Mouse (Mus musculus): ENCODE measurements around the gene Barhl1. TPM values are rescaled to one million over a fixed set of nuclear protein-coding genes. Genes with fewer than 3 reads are reported as not detected.

Gene Barhl1
- total RNA-seq, 1 experiment = 0.18 TPM

DNA sequence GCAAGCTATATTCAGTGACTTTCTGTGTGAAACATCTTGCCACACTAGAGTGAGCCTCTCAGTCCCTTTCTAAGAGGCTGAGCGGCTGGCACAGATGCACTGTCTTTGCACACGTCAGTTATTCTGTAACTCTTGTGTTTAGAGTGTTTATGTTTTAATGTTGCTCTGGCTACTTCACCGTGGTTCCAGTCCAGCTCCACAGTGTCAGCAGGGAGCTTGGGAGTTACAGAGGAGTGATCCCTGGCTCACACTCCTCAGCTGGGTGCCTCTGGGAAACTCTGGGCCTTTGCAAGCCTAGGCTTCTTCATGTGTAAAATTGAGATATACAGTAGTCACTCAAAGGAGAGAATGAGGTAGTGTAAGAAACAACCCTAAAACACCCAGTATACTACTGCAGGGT, 34.4 kb downstream of the Barhl1 start:
- in situ Hi-C loops (cut with MboI; ENCODE audit: low sequenced_read_pairs in 2 of 2, unreplicated experiment in 2 of 2) = no loop called here
- H3K36me3 ChIP-seq (ENCODE audit: control insufficient read depth, insufficient read depth, low read length, poor library complexity, severe bottlenecking) = peaks cover 33% of the 10 kb centered on the region
- TF ChIP-seq MAFK (IDR thresholded peaks at IDR 0.05; ENCODE audit: insufficient read depth, low read depth, low read length) (no peak), ZNF384 (IDR thresholded peaks at IDR 0.05; ENCODE audit: low read depth, low read length) (no peak), CHD2 (IDR thresholded peaks at IDR 0.05; ENCODE audit: low read depth, low read length) (no peak), ZC3H11A (IDR thresholded peaks at IDR 0.05; ENCODE audit: borderline replicate concordance, low read depth, low read length) (no peak), HCFC1 (IDR thresholded peaks at IDR 0.05; ENCODE audit: borderline replicate concordance, insufficient read depth, low read length) (no peak)
- no peak overlapping the region for H3K27ac ChIP-seq (ENCODE audit: insufficient read depth, low read depth, low read length, poor library complexity, severe bottlenecking)
- no peaks in the 10 kb centered on the region for H3K4me1 ChIP-seq (ENCODE audit: control insufficient read depth in 2 of 2, insufficient read depth in 2 of 2, low read length in 2 of 2, poor library complexity in 1 of 2)
- no peak for DNase-seq (ENCODE audit: low read depth, low spot score)
- H3K9me3 ChIP-seq (ENCODE audit: control insufficient read depth, insufficient read depth, low read depth, low read length) = no peaks in the 10 kb centered on the region
- no peak overlapping the region for H3K4me3 ChIP-seq (ENCODE audit: insufficient read depth in 1 of 2, low read depth in 1 of 2, low read length in 2 of 2, poor library complexity in 1 of 2, severe bottlenecking in 1 of 2)
- no peak overlapping the region for H3K9ac ChIP-seq (ENCODE audit: insufficient read depth, low read depth, low read length, poor library complexity, severe bottlenecking)

GRCm38 (mm10) chr2:28881275-28881674, 35.2 kb downstream of the Barhl1 start:
- Histone ChIP-seq H3K9ac (ENCODE audit: insufficient read depth, low read depth, low read length, poor library complexity, severe bottlenecking) (no peak overlapping the region), H3K9me3 (ENCODE audit: control insufficient read depth, insufficient read depth, low read depth, low read length) (no peaks in the 10 kb centered on the region), H3K4me1 (ENCODE audit: control insufficient read depth in 2 of 2, insufficient read depth in 2 of 2, low read length in 2 of 2, poor library complexity in 1 of 2) (no peaks in the 10 kb centered on the region), H3K36me3 (ENCODE audit: control insufficient read depth, insufficient read depth, low read length, poor library complexity, severe bottlenecking) (peaks cover 32% of the 10 kb centered on the region), H3K27ac (ENCODE audit: insufficient read depth, low read depth, low read length, poor library complexity, severe bottlenecking) (no peak overlapping the region), H3K4me3 (ENCODE audit: insufficient read depth in 1 of 2, low read depth in 1 of 2, low read length in 2 of 2, poor library complexity in 1 of 2, severe bottlenecking in 1 of 2) (no peak overlapping the region)
- no peak for DNase-seq (ENCODE audit: low read depth, low spot score)
- TF ChIP-seq HCFC1 (IDR thresholded peaks at IDR 0.05; ENCODE audit: borderline replicate concordance, insufficient read depth, low read length) (no peak), CHD2 (IDR thresholded peaks at IDR 0.05; ENCODE audit: low read depth, low read length) (no peak), MAFK (IDR thresholded peaks at IDR 0.05; ENCODE audit: insufficient read depth, low read depth, low read length) (no peak), ZC3H11A (IDR thresholded peaks at IDR 0.05; ENCODE audit: borderline replicate concordance, low read depth, low read length) (no peak), ZNF384 (IDR thresholded peaks at IDR 0.05; ENCODE audit: low read depth, low read length) (no peak)
- in situ Hi-C loops (cut with MboI; ENCODE audit: low sequenced_read_pairs in 2 of 2, unreplicated experiment in 2 of 2) = no loop called here

GRCm38 (mm10) chr2:28875554-28875953, 40.9 kb downstream of the Barhl1 start:
- Histone ChIP-seq H3K9ac (ENCODE audit: insufficient read depth, low read depth, low read length, poor library complexity, severe bottlenecking) (no peak overlapping the region), H3K4me1 (ENCODE audit: control insufficient read depth in 2 of 2, insufficient read depth in 2 of 2, low read length in 2 of 2, poor library complexity in 1 of 2) (no peaks in the 10 kb centered on the region), H3K9me3 (ENCODE audit: control insufficient read depth, insufficient read depth, low read depth, low read length) (no peaks in the 10 kb centered on the region), H3K27ac (ENCODE audit: insufficient read depth, low read depth, low read length, poor library complexity, severe bottlenecking) (no peak overlapping the region), H3K4me3 (ENCODE audit: insufficient read depth in 1 of 2, low read depth in 1 of 2, low read length in 2 of 2, poor library complexity in 1 of 2, severe bottlenecking in 1 of 2) (no peak overlapping the region), H3K36me3 (ENCODE audit: control insufficient read depth, insufficient read depth, low read length, poor library complexity, severe bottlenecking) (peaks cover 28% of the 10 kb centered on the region)
- no peak for DNase-seq (ENCODE audit: low read depth, low spot score)
- TF ChIP-seq ZNF384 (IDR thresholded peaks at IDR 0.05; ENCODE audit: low read depth, low read length) (no peak), HCFC1 (IDR thresholded peaks at IDR 0.05; ENCODE audit: borderline replicate concordance, insufficient read depth, low read length) (no peak), MAFK (IDR thresholded peaks at IDR 0.05; ENCODE audit: insufficient read depth, low read depth, low read length) (no peak), CHD2 (IDR thresholded peaks at IDR 0.05; ENCODE audit: low read depth, low read length) (no peak), ZC3H11A (IDR thresholded peaks at IDR 0.05; ENCODE audit: borderline replicate concordance, low read depth, low read length) (no peak)
- in situ Hi-C loops (cut with MboI; ENCODE audit: low sequenced_read_pairs in 2 of 2, unreplicated experiment in 2 of 2) = no loop called here

GRCm38 (mm10) chr2:28867495-28867894, 49.0 kb downstream of the Barhl1 start:
- Histone ChIP-seq H3K4me1 (ENCODE audit: control insufficient read depth in 2 of 2, insufficient read depth in 2 of 2, low read length in 2 of 2, poor library complexity in 1 of 2) (no peaks in the 10 kb centered on the region), H3K4me3 (ENCODE audit: insufficient read depth in 1 of 2, low read depth in 1 of 2, low read length in 2 of 2, poor library complexity in 1 of 2, severe bottlenecking in 1 of 2) (no peak overlapping the region), H3K9me3 (ENCODE audit: control insufficient read depth, insufficient read depth, low read depth, low read length) (no peaks in the 10 kb centered on the region), H3K27ac (ENCODE audit: insufficient read depth, low read depth, low read length, poor library complexity, severe bottlenecking) (no peak overlapping the region), H3K36me3 (ENCODE audit: control insufficient read depth, insufficient read depth, low read length, poor library complexity, severe bottlenecking) (peaks cover 34% of the 10 kb centered on the region), H3K9ac (ENCODE audit: insufficient read depth, low read depth, low read length, poor library complexity, severe bottlenecking) (no peak overlapping the region)
- no peak for DNase-seq (ENCODE audit: low read depth, low spot score)
- in situ Hi-C loops (cut with MboI; ENCODE audit: low sequenced_read_pairs in 2 of 2, unreplicated experiment in 2 of 2) = no loop called here
- no peak for TF ChIP-seq ZNF384 (IDR thresholded peaks at IDR 0.05; ENCODE audit: low read depth, low read length)
- no peak for TF ChIP-seq CHD2 (IDR thresholded peaks at IDR 0.05; ENCODE audit: low read depth, low read length)
- no peak for TF ChIP-seq HCFC1 (IDR thresholded peaks at IDR 0.05; ENCODE audit: borderline replicate concordance, insufficient read depth, low read length)
- no peak for TF ChIP-seq MAFK (IDR thresholded peaks at IDR 0.05; ENCODE audit: insufficient read depth, low read depth, low read length)
- no peak for TF ChIP-seq ZC3H11A (IDR thresholded peaks at IDR 0.05; ENCODE audit: borderline replicate concordance, low read depth, low read length)

GRCm38 (mm10) chr2:28863857-28864256, 52.6 kb downstream of the Barhl1 start:
- Histone ChIP-seq H3K27ac (ENCODE audit: insufficient read depth, low read depth, low read length, poor library complexity, severe bottlenecking) (no peak overlapping the region), H3K36me3 (ENCODE audit: control insufficient read depth, insufficient read depth, low read length, poor library complexity, severe bottlenecking) (peaks cover 54% of the 10 kb centered on the region), H3K4me3 (ENCODE audit: insufficient read depth in 1 of 2, low read depth in 1 of 2, low read length in 2 of 2, poor library complexity in 1 of 2, severe bottlenecking in 1 of 2) (no peak overlapping the region), H3K9me3 (ENCODE audit: control insufficient read depth, insufficient read depth, low read depth, low read length) (no peaks in the 10 kb centered on the region), H3K9ac (ENCODE audit: insufficient read depth, low read depth, low read length, poor library complexity, severe bottlenecking) (no peak overlapping the region), H3K4me1 (ENCODE audit: control insufficient read depth in 2 of 2, insufficient read depth in 2 of 2, low read length in 2 of 2, poor library complexity in 1 of 2) (no peaks in the 10 kb centered on the region)
- TF ChIP-seq ZNF384 (IDR thresholded peaks at IDR 0.05; ENCODE audit: low read depth, low read length) = no peak
- TF ChIP-seq MAFK (IDR thresholded peaks at IDR 0.05; ENCODE audit: insufficient read depth, low read depth, low read length) = no peak
- DNase-seq (ENCODE audit: low read depth, low spot score) = no peak
- in situ Hi-C loops (cut with MboI; ENCODE audit: low sequenced_read_pairs in 2 of 2, unreplicated experiment in 2 of 2) = no loop called here

All from ES-E14 (cell line).